Mouse (Mus musculus): ENCODE measurements around the gene Hivep3. TPM values are rescaled to one million over a fixed set of nuclear protein-coding genes. Genes with fewer than 3 reads are reported as not detected.

Hivep3 gene
- polyA plus RNA-seq, 1 experiment from 2014 or later = 6.0 TPM

GRCm38 (mm10) chr4:119987376-119988087, 253.9 kb downstream of the Hivep3 start:
- no peaks in the 10 kb centered on the region for H3K4me1 ChIP-seq (replicated peaks; ENCODE audit: control insufficient read depth, insufficient read depth)

GRCm38 (mm10) chr4:119989031-119989693, 255.6 kb downstream of the Hivep3 start:
- no peak overlapping the region for H3K9ac ChIP-seq (ENCODE audit: low read length)
- H3K4me3 ChIP-seq (ENCODE audit: low read depth, low read length) = no peak overlapping the region
- H3K27ac ChIP-seq (replicated peaks) = no peak overlapping the region
- no peaks in the 10 kb centered on the region for H3K27me3 ChIP-seq (ENCODE audit: control insufficient read depth, insufficient read depth, low read length)
- H3K9me3 ChIP-seq (ENCODE audit: control insufficient read depth, low read length) = no peaks in the 10 kb centered on the region
- 64% methylated on average over 3 of the region's 3 CpGs for WGBS
- no peak for TF ChIP-seq EP300 (optimal IDR thresholded peaks at IDR 0.05)
- TF ChIP-seq CTCF (IDR thresholded peaks at IDR 0.05; ENCODE audit: low read depth) = no peak
- H3K36me3 ChIP-seq (ENCODE audit: control insufficient read depth, insufficient read depth, low read length) = no peaks in the 10 kb centered on the region
- DNase-seq (ENCODE audit: low spot score) (no peak), ATAC-seq (ENCODE audit: low FRiP score, low TSS enrichment) (peak; percentile 21; the same call in 1 of the 2 replicates)
- no peak overlapping the region for H3K4me2 ChIP-seq (replicated peaks; ENCODE audit: low read depth)
- no peaks in the 10 kb centered on the region for H3K4me1 ChIP-seq (replicated peaks; ENCODE audit: control insufficient read depth, insufficient read depth)

More at GRCm38 (mm10) chr4:119987376-119988087, 253.9 kb downstream of the Hivep3 start:
- H3K4me3 ChIP-seq (ENCODE audit: low read depth, low read length) = no peak overlapping the region
- ATAC-seq (ENCODE audit: low FRiP score, low TSS enrichment) (peak; percentile 31; the same call in 1 of the 2 replicates), DNase-seq (ENCODE audit: low spot score) (no peak)
- H3K27ac ChIP-seq (replicated peaks) = no peak overlapping the region
- H3K36me3 ChIP-seq (ENCODE audit: control insufficient read depth, insufficient read depth, low read length) = no peaks in the 10 kb centered on the region
- H3K27me3 ChIP-seq (ENCODE audit: control insufficient read depth, insufficient read depth, low read length) = no peaks in the 10 kb centered on the region
- no peaks in the 10 kb centered on the region for H3K9me3 ChIP-seq (ENCODE audit: control insufficient read depth, low read length)
- H3K9ac ChIP-seq (ENCODE audit: low read length) = no peak overlapping the region
- TF ChIP-seq EP300 (optimal IDR thresholded peaks at IDR 0.05) = no peak
- no peak for TF ChIP-seq CTCF (IDR thresholded peaks at IDR 0.05; ENCODE audit: low read depth)
- 40% methylated on average over 4 of the region's 4 CpGs for WGBS
- H3K4me2 ChIP-seq (replicated peaks; ENCODE audit: low read depth) = no peak overlapping the region

GRCm38 (mm10) chr4:119990346-119990745, 256.8 kb downstream of the Hivep3 start:
- Histone ChIP-seq H3K4me3 (ENCODE audit: low read depth, low read length) (no peak overlapping the region), H3K4me1 (replicated peaks; ENCODE audit: control insufficient read depth, insufficient read depth) (no peaks in the 10 kb centered on the region), H3K9ac (ENCODE audit: low read length) (no peak overlapping the region), H3K9me3 (ENCODE audit: control insufficient read depth, low read length) (no peaks in the 10 kb centered on the region), H3K27ac (replicated peaks) (no peak overlapping the region), H3K27me3 (ENCODE audit: control insufficient read depth, insufficient read depth, low read length) (no peaks in the 10 kb centered on the region), H3K4me2 (replicated peaks; ENCODE audit: low read depth) (no peak overlapping the region), H3K36me3 (ENCODE audit: control insufficient read depth, insufficient read depth, low read length) (no peaks in the 10 kb centered on the region)
- ATAC-seq (ENCODE audit: low FRiP score, low TSS enrichment) (no peak), DNase-seq (ENCODE audit: low spot score) (no peak)
- 71% methylated on average over 3 of the region's 3 CpGs for WGBS
- no peak for TF ChIP-seq CTCF (IDR thresholded peaks at IDR 0.05; ENCODE audit: low read depth)
- no peak for TF ChIP-seq EP300 (optimal IDR thresholded peaks at IDR 0.05)

GRCm38 (mm10) chr4:119990841-119991240, 257.3 kb downstream of the Hivep3 start:
- H3K36me3 ChIP-seq (ENCODE audit: control insufficient read depth, insufficient read depth, low read length) = no peaks in the 10 kb centered on the region
- WGBS = 88% methylated on average over 3 of the region's 3 CpGs
- no peak overlapping the region for H3K4me3 ChIP-seq (ENCODE audit: low read depth, low read length)
- no peak overlapping the region for H3K27ac ChIP-seq (replicated peaks)
- H3K9me3 ChIP-seq (ENCODE audit: control insufficient read depth, low read length) = no peaks in the 10 kb centered on the region
- ATAC-seq (ENCODE audit: low FRiP score, low TSS enrichment) (no peak), DNase-seq (ENCODE audit: low spot score) (no peak)
- no peak for TF ChIP-seq CTCF (IDR thresholded peaks at IDR 0.05; ENCODE audit: low read depth)
- no peak for TF ChIP-seq EP300 (optimal IDR thresholded peaks at IDR 0.05)
- H3K27me3 ChIP-seq (ENCODE audit: control insufficient read depth, insufficient read depth, low read length) = no peaks in the 10 kb centered on the region
- no peak overlapping the region for H3K4me2 ChIP-seq (replicated peaks; ENCODE audit: low read depth)
- no peaks in the 10 kb centered on the region for H3K4me1 ChIP-seq (replicated peaks; ENCODE audit: control insufficient read depth, insufficient read depth)
- H3K9ac ChIP-seq (ENCODE audit: low read length) = no peak overlapping the region

GRCm38 (mm10) chr4:119991758-119992157, 258.2 kb downstream of the Hivep3 start:
- H3K4me2 ChIP-seq (replicated peaks; ENCODE audit: low read depth) = no peak overlapping the region
- H3K4me3 ChIP-seq (ENCODE audit: low read depth, low read length) = no peak overlapping the region
- no peak for DNase-seq (ENCODE audit: low spot score)
- TF ChIP-seq CTCF (IDR thresholded peaks at IDR 0.05; ENCODE audit: low read depth) (no peak), EP300 (optimal IDR thresholded peaks at IDR 0.05) (no peak)
- H3K36me3 ChIP-seq (ENCODE audit: control insufficient read depth, insufficient read depth, low read length) = no peaks in the 10 kb centered on the region
- no peaks in the 10 kb centered on the region for H3K27me3 ChIP-seq (ENCODE audit: control insufficient read depth, insufficient read depth, low read length)
- H3K4me1 ChIP-seq (replicated peaks; ENCODE audit: control insufficient read depth, insufficient read depth) = no peaks in the 10 kb centered on the region
- H3K27ac ChIP-seq (replicated peaks) = no peak overlapping the region
- ATAC-seq (ENCODE audit: low FRiP score, low TSS enrichment) = no peak
- 54% methylated on average over 4 of the region's 4 CpGs for WGBS
- H3K9me3 ChIP-seq (ENCODE audit: control insufficient read depth, low read length) = no peaks in the 10 kb centered on the region
- H3K9ac ChIP-seq (ENCODE audit: low read length) = no peak overlapping the region

- no peak overlapping the region for H3K27ac ChIP-seq (replicated peaks)
- no peak overlapping the region for H3K9ac ChIP-seq (ENCODE audit: low read length)
- H3K9me3 ChIP-seq (ENCODE audit: control insufficient read depth, low read length) = no peaks in the 10 kb centered on the region
- TF ChIP-seq EP300 (optimal IDR thresholded peaks at IDR 0.05) = no peak
- peak; percentile 52 for TF ChIP-seq CTCF (IDR thresholded peaks at IDR 0.05; ENCODE audit: low read depth)
- H3K36me3 ChIP-seq (ENCODE audit: control insufficient read depth, insufficient read depth, low read length) = no peaks in the 10 kb centered on the region
- no peaks in the 10 kb centered on the region for H3K27me3 ChIP-seq (ENCODE audit: control insufficient read depth, insufficient read depth, low read length)
- ATAC-seq (ENCODE audit: low FRiP score, low TSS enrichment) = no peak
- no peak overlapping the region for H3K4me3 ChIP-seq (ENCODE audit: low read depth, low read length)
- no peaks in the 10 kb centered on the region for H3K4me1 ChIP-seq (replicated peaks; ENCODE audit: control insufficient read depth, insufficient read depth)
- no peak for DNase-seq (ENCODE audit: low spot score)
- WGBS = 90% methylated on average over 1 of the region's 1 CpGs
- H3K4me2 ChIP-seq (replicated peaks; ENCODE audit: low read depth) = no peak overlapping the region
Observed at GRCm38 (mm10) chr4:119996377-119996776, 262.8 kb downstream of the Hivep3 start.
